Mouse (Mus musculus) myocyte (in vitro differentiated cells): ENCODE measurements around the gene Napsa.

Experiments
- E2F4 ChIP-seq: IDR thresholded peaks from one replicate; pipeline ENCODE4 v1.6.1; 2011; ENCODE audit warnings: mild to moderate bottlenecking, control low read depth, moderate library complexity; ENCODE audit not compliant: insufficient read depth
- MAX ChIP-seq: IDR thresholded peaks from one replicate; pipeline ENCODE4 v1.6.1; 2011; ENCODE audit warnings: low read depth, mild to moderate bottlenecking, control low read depth
- POLR2A ChIP-seq: IDR thresholded peaks from one replicate; pipeline ENCODE4 v1.6.1; 2011; ENCODE audit warnings: low read depth, mild to moderate bottlenecking, control low read depth, moderate library complexity; ENCODE audit not compliant: insufficient read length
- POLR2AphosphoS2 ChIP-seq: IDR thresholded peaks from one replicate; pipeline ENCODE4 v1.6.1; 2011; ENCODE audit warnings: low read depth, control low read depth; ENCODE audit not compliant: insufficient read length
- REST ChIP-seq: IDR thresholded peaks from one replicate; pipeline ENCODE4 v1.6.1; 2011; ENCODE audit warnings: mild to moderate bottlenecking, control low read depth, moderate library complexity; ENCODE audit not compliant: insufficient read depth, insufficient read length
- TCF12 ChIP-seq: IDR thresholded peaks from one replicate; pipeline ENCODE4 v1.6.1; 2011; ENCODE audit warnings: mild to moderate bottlenecking, control low read depth; ENCODE audit not compliant: poor library complexity, insufficient read depth, severe bottlenecking
- USF1 ChIP-seq: IDR thresholded peaks from one replicate; pipeline ENCODE4 v1.6.1; 2011; ENCODE audit warnings: low read depth, mild to moderate bottlenecking, control low read depth, moderate library complexity

GRCm38 (mm10) chr7:44632676-44633075, 60.5 kb downstream of the Napsa start:
- TF ChIP-seq USF1 (no peak), E2F4 (no peak), POLR2A (no peak), MAX (no peak), REST (no peak), POLR2AphosphoS2 (no peak), TCF12 (no peak)
